Mouse (Mus musculus): Measurements from ENCODE around the gene Axl. TPM values are rescaled to one million over a fixed set of nuclear protein-coding genes. Genes with fewer than 3 reads are reported as not detected.

Gene Axl
- polyA plus RNA-seq, 1 experiment from 2014 or later, result 16.7 TPM

DNA sequence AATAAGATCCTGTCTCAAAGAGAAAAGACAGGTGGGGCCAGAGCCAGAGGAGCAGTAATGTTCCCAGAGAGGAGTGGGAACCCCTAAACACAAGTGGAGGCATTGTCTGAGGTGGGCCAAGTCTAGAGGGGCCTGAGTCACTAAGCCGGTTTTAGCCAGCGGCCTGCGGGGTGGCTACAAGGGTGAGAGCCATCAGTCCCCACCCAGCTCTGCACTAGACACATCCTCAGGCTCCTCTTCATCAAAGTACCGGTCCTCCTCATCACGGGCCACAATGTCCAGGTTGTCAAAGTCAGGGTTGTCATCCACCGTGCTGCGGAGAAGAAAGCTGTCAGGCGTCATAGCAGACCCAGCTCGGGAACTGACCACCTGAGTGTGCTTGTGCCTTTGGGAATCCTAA is 75.7 kb downstream of the Axl start:
- no peak for ATAC-seq
- Histone ChIP-seq H3K9me3 (replicated peaks; ENCODE audit: control insufficient read depth, low read length) (no peaks in the 10 kb centered on the region), H3K4me3 (ENCODE audit: low read depth, low read length) (no peak overlapping the region), H3K27ac (ENCODE audit: low read depth, low read length) (no peak overlapping the region), H3K9ac (ENCODE audit: low read length) (no peak overlapping the region), H3K27me3 (replicated peaks; ENCODE audit: control insufficient read depth, insufficient read depth, low read length) (no peaks in the 10 kb centered on the region), H3K36me3 (ENCODE audit: control insufficient read depth, insufficient read depth, low read length) (peaks cover 49% of the 10 kb centered on the region), H3K4me2 (ENCODE audit: low read length) (no peak overlapping the region), H3K4me1 (ENCODE audit: control insufficient read depth, insufficient read depth, low read length) (peaks cover 3% of the 10 kb centered on the region; the same call in 1 of the 2 replicates)
- 92% methylated on average over 9 of the region's 9 CpGs for WGBS
- DNase-seq (ENCODE audit: low spot score), result no peak

DNA sequence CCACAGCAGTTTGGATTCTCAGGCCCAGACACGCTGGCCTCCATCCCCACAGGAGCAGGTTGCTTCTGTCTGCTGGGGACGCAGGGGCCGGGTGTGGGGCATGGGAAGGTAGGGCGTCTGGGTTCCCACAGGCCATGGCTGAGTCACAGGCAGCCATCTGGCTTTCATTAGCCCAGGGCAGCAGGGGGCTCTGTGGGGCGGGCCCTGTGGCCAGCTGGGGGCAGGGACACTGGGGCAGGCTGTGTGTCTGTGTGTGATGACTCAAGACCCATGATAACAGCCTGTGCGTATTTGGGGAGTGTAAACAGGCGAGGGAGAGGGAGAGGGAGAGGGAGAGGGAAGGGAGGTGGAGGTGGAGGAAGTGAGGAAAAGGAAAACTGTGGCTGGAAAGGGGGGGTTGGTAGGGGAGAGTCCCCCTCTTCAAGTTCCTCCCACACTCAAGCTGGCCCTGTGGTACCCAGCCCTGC is 76.7 kb downstream of the Axl start:
- WGBS, result 49% methylated on average over 7 of the region's 7 CpGs
- H3K27ac ChIP-seq (ENCODE audit: low read depth, low read length), result no peak overlapping the region
- H3K9me3 ChIP-seq (replicated peaks; ENCODE audit: control insufficient read depth, low read length), result no peaks in the 10 kb centered on the region
- no peak overlapping the region for H3K4me2 ChIP-seq (ENCODE audit: low read length)
- H3K4me1 ChIP-seq (ENCODE audit: control insufficient read depth, insufficient read depth, low read length), result 0 out of 2 replicates have a peak, but pooled peaks cover 3% of the 10 kb centered on the region
- no peak for DNase-seq (ENCODE audit: low spot score)
- H3K4me3 ChIP-seq (ENCODE audit: low read depth, low read length), result no peak overlapping the region
- no peak for ATAC-seq
- no peaks in the 10 kb centered on the region for H3K27me3 ChIP-seq (replicated peaks; ENCODE audit: control insufficient read depth, insufficient read depth, low read length)
- peaks cover 47% of the 10 kb centered on the region for H3K36me3 ChIP-seq (ENCODE audit: control insufficient read depth, insufficient read depth, low read length)
- no peak overlapping the region for H3K9ac ChIP-seq (ENCODE audit: low read length)

DNA sequence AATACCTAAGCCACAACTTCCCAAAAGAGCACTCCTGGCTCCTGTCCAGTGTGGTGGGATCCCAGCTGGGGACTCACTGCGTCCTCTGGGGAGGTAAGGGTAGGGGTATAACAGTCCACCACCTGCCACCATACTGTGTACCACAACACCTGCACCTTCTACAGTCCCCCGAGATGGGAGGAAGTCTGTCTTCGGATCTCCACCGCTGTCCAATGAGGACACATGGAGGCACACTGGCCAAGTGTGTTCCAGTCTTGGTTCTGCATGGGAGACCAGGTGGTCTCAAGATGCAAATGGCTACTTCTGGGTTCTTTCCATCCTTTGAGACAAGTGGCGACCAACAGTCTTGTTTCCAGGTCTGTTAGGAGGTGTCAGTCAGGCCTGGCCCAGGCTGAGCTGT is 77.3 kb downstream of the Axl start:
- Histone ChIP-seq H3K4me2 (ENCODE audit: low read length) (no peak overlapping the region), H3K27me3 (replicated peaks; ENCODE audit: control insufficient read depth, insufficient read depth, low read length) (no peaks in the 10 kb centered on the region), H3K4me1 (ENCODE audit: control insufficient read depth, insufficient read depth, low read length) (0 out of 2 replicates have a peak, but pooled peaks cover 3% of the 10 kb centered on the region), H3K9me3 (replicated peaks; ENCODE audit: control insufficient read depth, low read length) (no peaks in the 10 kb centered on the region), H3K36me3 (ENCODE audit: control insufficient read depth, insufficient read depth, low read length) (peaks cover 42% of the 10 kb centered on the region), H3K9ac (ENCODE audit: low read length) (no peak overlapping the region), H3K27ac (ENCODE audit: low read depth, low read length) (no peak overlapping the region), H3K4me3 (ENCODE audit: low read depth, low read length) (no peak overlapping the region)
- ATAC-seq (no peak), DNase-seq (ENCODE audit: low spot score) (no peak)
- WGBS, result 69% methylated on average over 5 of the region's 5 CpGs

DNA sequence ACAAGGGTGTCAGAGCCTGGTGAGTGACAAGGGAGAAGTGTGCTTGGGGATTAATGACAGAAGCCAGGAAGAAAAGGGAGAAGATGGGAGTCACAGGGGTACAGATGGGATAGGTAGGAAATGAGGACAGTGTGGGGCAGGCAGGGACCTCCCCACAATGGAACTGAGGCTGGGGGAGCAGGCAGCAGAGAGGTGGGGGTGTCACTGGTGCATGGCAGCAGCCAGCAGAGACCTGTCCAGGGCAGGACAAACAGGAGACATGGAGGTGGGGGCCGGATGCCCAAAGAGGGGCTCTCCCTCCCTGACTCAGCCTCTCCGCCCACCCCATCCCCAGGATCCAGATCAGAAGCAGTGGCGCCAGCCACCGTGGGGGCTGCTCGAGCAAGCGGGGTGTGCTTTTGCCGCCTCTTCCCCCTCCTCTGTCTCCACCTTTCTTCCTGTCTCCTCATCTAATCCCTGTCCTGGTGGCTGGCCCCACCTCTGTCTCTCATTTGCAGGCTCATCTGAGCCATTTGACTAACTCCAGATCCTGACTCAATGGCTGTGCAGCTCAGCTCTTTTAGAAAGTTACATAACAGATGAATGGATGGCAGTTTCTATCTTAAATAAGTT is 77.9 kb downstream of the Axl start:
- Histone ChIP-seq H3K27me3 (replicated peaks; ENCODE audit: control insufficient read depth, insufficient read depth, low read length) (no peaks in the 10 kb centered on the region), H3K4me1 (ENCODE audit: control insufficient read depth, insufficient read depth, low read length) (0 out of 2 replicates have a peak, but pooled peaks cover 3% of the 10 kb centered on the region), H3K27ac (ENCODE audit: low read depth, low read length) (no peak overlapping the region), H3K9me3 (replicated peaks; ENCODE audit: control insufficient read depth, low read length) (no peaks in the 10 kb centered on the region), H3K9ac (ENCODE audit: low read length) (peak overlapping the region; percentile 41), H3K4me2 (ENCODE audit: low read length) (no peak overlapping the region), H3K4me3 (ENCODE audit: low read depth, low read length) (no peak overlapping the region), H3K36me3 (ENCODE audit: control insufficient read depth, insufficient read depth, low read length) (peaks cover 37% of the 10 kb centered on the region)
- DNase-seq (ENCODE audit: low spot score), result no peak
- peak; percentile 40 for ATAC-seq
- 9% methylated on average over 7 of the region's 7 CpGs for WGBS

DNA sequence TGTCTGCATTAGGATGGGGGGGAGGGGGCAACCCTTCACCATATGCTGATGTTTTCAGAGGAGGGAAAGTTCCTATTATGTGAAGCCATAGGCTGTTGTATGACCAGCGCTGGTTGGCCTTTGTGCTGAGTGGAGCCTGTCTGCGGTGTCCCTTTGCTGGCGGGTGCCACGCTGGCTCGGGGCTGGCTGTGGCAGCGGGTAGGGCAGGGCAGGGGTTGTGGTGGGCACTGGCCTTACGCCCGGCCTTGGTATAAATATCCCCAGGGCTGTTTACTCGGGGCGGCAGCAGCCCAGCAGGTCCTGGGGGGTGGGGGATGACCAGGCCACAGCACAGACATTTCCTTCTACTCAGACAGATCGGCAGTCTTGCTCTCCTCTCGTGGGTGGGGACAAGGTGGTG is 78.5 kb downstream of the Axl start:
- 11% methylated on average over 12 of the region's 12 CpGs for WGBS
- Histone ChIP-seq H3K27ac (ENCODE audit: low read depth, low read length) (no peak overlapping the region), H3K27me3 (replicated peaks; ENCODE audit: control insufficient read depth, insufficient read depth, low read length) (no peaks in the 10 kb centered on the region), H3K36me3 (ENCODE audit: control insufficient read depth, insufficient read depth, low read length) (peaks cover 30% of the 10 kb centered on the region), H3K4me3 (ENCODE audit: low read depth, low read length) (no peak overlapping the region), H3K4me1 (ENCODE audit: control insufficient read depth, insufficient read depth, low read length) (0 out of 2 replicates have a peak, but pooled peaks cover 3% of the 10 kb centered on the region), H3K9me3 (replicated peaks; ENCODE audit: control insufficient read depth, low read length) (no peaks in the 10 kb centered on the region), H3K4me2 (ENCODE audit: low read length) (no peak overlapping the region), H3K9ac (ENCODE audit: low read length) (peak overlapping the region; percentile 41)
- no peak for DNase-seq (ENCODE audit: low spot score)
- 0 out of 2 replicates have a peak, but pooled peaks have one; percentile 24 for ATAC-seq

DNA sequence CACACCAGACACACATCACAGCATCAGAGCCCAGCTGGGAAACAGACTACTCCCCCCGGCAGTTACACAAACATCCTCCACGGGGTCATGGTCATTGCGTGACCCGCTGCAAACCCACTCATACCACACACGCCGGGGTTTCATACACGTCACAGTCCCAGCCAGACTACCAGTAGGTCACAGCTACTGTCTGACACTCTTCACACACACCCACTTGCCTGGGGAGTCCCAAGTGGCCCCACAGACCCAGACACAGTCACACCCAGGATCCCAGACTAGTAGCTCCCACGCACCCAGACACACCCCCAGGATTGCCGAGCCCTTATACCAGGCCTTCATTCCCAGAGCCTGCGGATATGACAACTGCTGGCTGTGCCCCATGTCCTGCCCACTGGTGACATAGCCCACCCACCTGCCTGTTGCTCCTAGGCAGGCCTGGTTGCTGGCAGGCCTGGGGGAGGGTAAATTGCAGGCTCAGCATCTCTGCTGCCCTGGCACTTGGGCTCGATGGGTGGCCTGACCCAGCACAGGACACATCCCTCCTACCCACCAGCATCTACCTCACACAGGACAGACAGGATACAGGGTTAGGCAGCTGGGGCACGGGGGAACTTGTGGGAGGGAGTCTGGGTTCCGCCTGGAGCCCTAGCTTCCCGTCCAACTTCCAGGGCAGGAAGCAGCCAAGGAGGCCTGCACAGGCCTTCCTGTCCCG is 80.8 kb downstream of the Axl start:
- H3K27ac ChIP-seq (ENCODE audit: low read depth, low read length), result no peak overlapping the region

More for the DNA sequence above, 80.8 kb downstream of the Axl start:
- no peaks in the 10 kb centered on the region for H3K9me3 ChIP-seq (replicated peaks; ENCODE audit: control insufficient read depth, low read length)
- 0 out of 2 replicates have a peak, but pooled peaks cover 6% of the 10 kb centered on the region for H3K4me1 ChIP-seq (ENCODE audit: control insufficient read depth, insufficient read depth, low read length)
- H3K9ac ChIP-seq (ENCODE audit: low read length), result no peak overlapping the region
- no peak overlapping the region for H3K4me3 ChIP-seq (ENCODE audit: low read depth, low read length)
- WGBS, result 81% methylated on average over 15 of the region's 15 CpGs
- no peak for DNase-seq (ENCODE audit: low spot score)
- peaks cover 8% of the 10 kb centered on the region for H3K36me3 ChIP-seq (ENCODE audit: control insufficient read depth, insufficient read depth, low read length)
- H3K4me2 ChIP-seq (ENCODE audit: low read length), result no peak overlapping the region
- H3K27me3 ChIP-seq (replicated peaks; ENCODE audit: control insufficient read depth, insufficient read depth, low read length), result peaks cover 9% of the 10 kb centered on the region; the same call in 1 of the 2 replicates
- ATAC-seq, result no peak

Small RNA genes lying within 50 kb of the gene (microRNA-seq; reads per million reads assigned to microRNA genes)
- not detected for gene Gm24865

Other genes with a start within 250 kb of the Axl start
- not detected in 2 replicates for gene Ceacam2, start 248.8 kb downstream of the Axl start, polyA plus RNA-seq (2014; fragmentation: Nextera tagmentation; extraction: Ambion mirVana)
- gene Erich4, start 172.8 kb downstream of the Axl start, polyA plus RNA-seq (2014; fragmentation: Nextera tagmentation; extraction: Ambion mirVana), result not detected in 2 replicates
- gene Dmac2, start 169.3 kb downstream of the Axl start, polyA plus RNA-seq (2014; fragmentation: Nextera tagmentation; extraction: Ambion mirVana), result 29.9 and 36.0 TPM in 2 replicates
- gene B3gnt8, start 162.1 kb downstream of the Axl start, polyA plus RNA-seq (2014; fragmentation: Nextera tagmentation; extraction: Ambion mirVana), result 0.43 and 0.58 TPM in 2 replicates
- 65.1 and 69.7 TPM in 2 replicates for gene Bckdha, start 129.7 kb downstream of the Axl start, polyA plus RNA-seq (2014; fragmentation: Nextera tagmentation; extraction: Ambion mirVana)
- 49.4 and 53.9 TPM in 2 replicates for gene Exosc5, start 129.5 kb downstream of the Axl start, polyA plus RNA-seq (2014; fragmentation: Nextera tagmentation; extraction: Ambion mirVana)
- gene Tmem91, start 113.5 kb downstream of the Axl start, polyA plus RNA-seq (2014; fragmentation: Nextera tagmentation; extraction: Ambion mirVana), result 11.1 and 16.4 TPM in 2 replicates
- gene B9d2, start 107.9 kb downstream of the Axl start, polyA plus RNA-seq (2014; fragmentation: Nextera tagmentation; extraction: Ambion mirVana), result 44.3 and 57.6 TPM in 2 replicates
- 0.61 and 0.83 TPM in 2 replicates for gene Tgfb1, start 101.7 kb downstream of the Axl start, polyA plus RNA-seq (2014; fragmentation: Nextera tagmentation; extraction: Ambion mirVana)
- 39.6 and 40.7 TPM in 2 replicates for gene Ccdc97, start 69.6 kb downstream of the Axl start, polyA plus RNA-seq (2014; fragmentation: Nextera tagmentation; extraction: Ambion mirVana)
- gene Hnrnpul1, start 33.9 kb downstream of the Axl start, polyA plus RNA-seq (2014; fragmentation: Nextera tagmentation; extraction: Ambion mirVana), result 53.6 and 61.2 TPM in 2 replicates
- gene Cyp2s1, start 28.2 kb upstream of the Axl start, polyA plus RNA-seq (2014; fragmentation: Nextera tagmentation; extraction: Ambion mirVana), result 0.95 and 1.1 TPM in 2 replicates
- gene Cyp2b10, start 108.9 kb upstream of the Axl start, polyA plus RNA-seq (2014; fragmentation: Nextera tagmentation; extraction: Ambion mirVana), result not detected in 2 replicates

All from forebrain, embryonic 14.5 days (tissue).